Mouse (Mus musculus) heart, adult 9 months (tissue): ENCODE data around the gene Rbm34.

Experiments
- DNase-seq, 2 experiments: peaks; one replicate each; pipeline ENCODE4 v3.0.0; 2022; ENCODE audit warnings: low spot score in 2 of 2

Gene Rbm34

GRCm38 (mm10) chr8:126961516-126961915 is 9.4 kb downstream of the Rbm34 start:
- no peak for DNase-seq

GRCm38 (mm10) chr8:126951900-126952636 is 18.8 kb downstream of the Rbm34 start:
- DNase-seq: no peak

- DNase-seq: no peak
Observed at GRCm38 (mm10) chr8:126949527-126949926, 21.3 kb downstream of the Rbm34 start.

GRCm38 (mm10) chr8:126946444-126946843 is 24.4 kb downstream of the Rbm34 start:
- DNase-seq: no peak

GRCm38 (mm10) chr8:126945730-126946163 is 25.1 kb downstream of the Rbm34 start, which contains the start of gene Tomm20:
Gene Tomm20 (minus strand): TSS chr8:126945844.
- DNase-seq: peak; percentile 97 to 99

GRCm38 (mm10) chr8:126944781-126945691 is 25.8 kb downstream of the Rbm34 start:
- no peak for DNase-seq

GRCm38 (mm10) chr8:126943565-126943964 is 27.3 kb downstream of the Rbm34 start:
- DNase-seq: no peak

GRCm38 (mm10) chr8:126937337-126937736 is 33.5 kb downstream of the Rbm34 start:
- no peak for DNase-seq

GRCm38 (mm10) chr8:126935932-126936331 is 34.9 kb downstream of the Rbm34 start:
- DNase-seq: no peak

GRCm38 (mm10) chr8:126935387-126935786 is 35.5 kb downstream of the Rbm34 start:
- DNase-seq: no peak

- no peak for DNase-seq
Observed at GRCm38 (mm10) chr8:126932656-126933055, 38.2 kb downstream of the Rbm34 start.

GRCm38 (mm10) chr8:126932249-126932648 is 38.6 kb downstream of the Rbm34 start:
- no peak for DNase-seq

GRCm38 (mm10) chr8:126931720-126932119 is 39.2 kb downstream of the Rbm34 start:
- no peak for DNase-seq

GRCm38 (mm10) chr8:126929607-126930161 is 41.2 kb downstream of the Rbm34 start:
- DNase-seq: peak in 1 of 2 experiments; percentile 71

GRCm38 (mm10) chr8:126928755-126929505 is 41.9 kb downstream of the Rbm34 start:
- no peak for DNase-seq

GRCm38 (mm10) chr8:126928028-126928427 is 42.8 kb downstream of the Rbm34 start:
- DNase-seq: no peak

GRCm38 (mm10) chr8:126927058-126927457 is 43.8 kb downstream of the Rbm34 start:
- no peak for DNase-seq

- DNase-seq: no peak
Observed at GRCm38 (mm10) chr8:126922981-126923380, 47.9 kb downstream of the Rbm34 start.

GRCm38 (mm10) chr8:126921432-126921831 is 49.4 kb downstream of the Rbm34 start:
- DNase-seq: no peak

- peak; percentile 65 to 79 for DNase-seq
Observed at GRCm38 (mm10) chr8:126920845-126921244, 50.0 kb downstream of the Rbm34 start.

GRCm38 (mm10) chr8:126920386-126920785 is 50.5 kb downstream of the Rbm34 start:
- DNase-seq: peak in 1 of 2 experiments; percentile 27
